Mouse (Mus musculus): ENCODE data around the gene Keap1.

- TF ChIP-seq CHD2 (IDR thresholded peaks at IDR 0.05; ENCODE audit: low read depth, low read length) (no peak), ZNF384 (IDR thresholded peaks at IDR 0.05; ENCODE audit: low read depth, low read length) (no peak)
These were observed 25.9 kb upstream of the Keap1 start, which contains the start of gene Atg4d for GRCm38 (mm10) chr9:21265000-21265561.

All from ES-E14 (cell line).